Mouse (Mus musculus): ENCODE results near the gene Fam213b.

Fam213b gene

GRCm38 (mm10) chr4:154877864-154878548 lies 20.9 kb downstream of the Fam213b start:
- peak; percentile 90 to 92 for DNase-seq

- DNase-seq: no peak
Observed at GRCm38 (mm10) chr4:154873186-154873585, 25.7 kb downstream of the Fam213b start.

GRCm38 (mm10) chr4:154871757-154872251 lies 27.1 kb downstream of the Fam213b start:
- no peak for DNase-seq

GRCm38 (mm10) chr4:154870721-154871120 lies 28.2 kb downstream of the Fam213b start:
- DNase-seq: no peak

- DNase-seq: no peak
Observed at GRCm38 (mm10) chr4:154869440-154869839, 29.5 kb downstream of the Fam213b start, which contains the start of gene Mmel1. Mmel1 (plus strand) TSS chr4:154869585.

- DNase-seq: no peak
Observed at GRCm38 (mm10) chr4:154867257-154867656, 31.7 kb downstream of the Fam213b start.

GRCm38 (mm10) chr4:154866391-154866790 lies 32.5 kb downstream of the Fam213b start:
- DNase-seq: no peak

GRCm38 (mm10) chr4:154864961-154865760 lies 33.8 kb downstream of the Fam213b start:
- no peak for DNase-seq

GRCm38 (mm10) chr4:154864271-154864771 lies 34.6 kb downstream of the Fam213b start:
- DNase-seq: peak; percentile 92 to 93

- DNase-seq: no peak
Observed at GRCm38 (mm10) chr4:154863436-154863935, 35.4 kb downstream of the Fam213b start.

- DNase-seq: no peak
Observed at GRCm38 (mm10) chr4:154861967-154862366, 37.0 kb downstream of the Fam213b start.

- DNase-seq: no peak
Observed at GRCm38 (mm10) chr4:154858601-154859000, 40.3 kb downstream of the Fam213b start.

- DNase-seq: no peak
Observed at GRCm38 (mm10) chr4:154857366-154858240, 41.3 kb downstream of the Fam213b start.

GRCm38 (mm10) chr4:154856882-154857281 lies 42.1 kb downstream of the Fam213b start:
- DNase-seq: no peak

- DNase-seq: no peak
Observed at GRCm38 (mm10) chr4:154856480-154856837, 42.5 kb downstream of the Fam213b start.

- peak; percentile 58 to 59 for DNase-seq
Observed at GRCm38 (mm10) chr4:154855721-154856479, 43.0 kb downstream of the Fam213b start.

GRCm38 (mm10) chr4:154854676-154855345 lies 44.1 kb downstream of the Fam213b start:
- no peak for DNase-seq

GRCm38 (mm10) chr4:154853881-154854280 lies 45.1 kb downstream of the Fam213b start:
- no peak for DNase-seq

GRCm38 (mm10) chr4:154852696-154853095 lies 46.2 kb downstream of the Fam213b start:
- DNase-seq: no peak
